Mouse (Mus musculus) gastrocnemius, postnatal 36 days (tissue): ENCODE measurements around the gene Cc2d1a. TPM values are rescaled to one million over a fixed set of nuclear protein-coding genes. Genes with fewer than 3 reads are reported as not detected.

ENCODE experiments used
- DNase-seq, 2 experiments: peaks; one replicate each; pipeline ENCODE4 v3.0.0; 2022
- intact Hi-C: fragments of 180-260 bp; cut with DNase I; formaldehyde crosslinking; loops from one replicate; pipeline ENCODE4 v1.15.1; 2025
- total RNA-seq, 2 experiments: library from RNA; stranded (reverse); gene quantifications; 2 replicates each; pipeline ENCODE4 v1.2.3; 2021

Cc2d1a gene
- total RNA-seq, 2 experiments from 2014 or later, result 15.7 to 16.1 TPM

DNA sequence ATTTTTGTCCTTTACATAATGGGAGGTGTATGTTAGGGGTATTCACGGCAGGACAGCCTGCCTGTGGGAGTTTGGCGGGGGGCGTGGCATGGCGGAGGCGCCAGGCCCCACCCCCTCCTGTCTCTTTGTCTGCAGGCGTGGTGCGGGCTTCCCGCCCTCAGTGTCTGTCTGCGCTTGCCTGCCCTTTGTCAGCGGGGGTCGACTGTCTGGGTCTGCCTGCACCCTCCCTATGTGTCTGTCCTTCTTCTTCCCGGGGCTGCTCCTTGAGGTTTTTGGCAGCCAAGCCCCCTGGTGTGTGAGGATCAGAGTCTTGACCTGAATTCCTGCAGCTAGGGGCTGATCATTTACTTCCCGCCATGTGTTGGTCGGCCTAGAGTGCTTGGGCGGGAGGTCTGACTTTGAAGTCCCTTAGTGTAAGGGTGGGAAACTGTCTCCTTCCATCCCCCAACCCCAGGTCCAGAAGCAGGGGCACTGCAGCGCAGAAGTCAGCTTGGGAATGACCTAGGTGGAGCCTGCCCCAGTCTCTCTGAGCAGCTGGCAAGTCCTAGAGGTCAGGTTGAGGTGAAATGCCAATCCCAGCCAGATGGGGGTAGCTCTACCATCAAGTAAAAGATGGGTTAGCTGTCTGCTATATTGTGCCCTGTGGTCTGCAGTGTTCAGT is 32.9 kb upstream of the Cc2d1a start:
- intact Hi-C loops, result loop anchor here (5.0 kb wide), 1 partner anchor 138 kb away; the partner anchor contains the start of genes Il27ra and Rln3
- no peak for DNase-seq

DNA sequence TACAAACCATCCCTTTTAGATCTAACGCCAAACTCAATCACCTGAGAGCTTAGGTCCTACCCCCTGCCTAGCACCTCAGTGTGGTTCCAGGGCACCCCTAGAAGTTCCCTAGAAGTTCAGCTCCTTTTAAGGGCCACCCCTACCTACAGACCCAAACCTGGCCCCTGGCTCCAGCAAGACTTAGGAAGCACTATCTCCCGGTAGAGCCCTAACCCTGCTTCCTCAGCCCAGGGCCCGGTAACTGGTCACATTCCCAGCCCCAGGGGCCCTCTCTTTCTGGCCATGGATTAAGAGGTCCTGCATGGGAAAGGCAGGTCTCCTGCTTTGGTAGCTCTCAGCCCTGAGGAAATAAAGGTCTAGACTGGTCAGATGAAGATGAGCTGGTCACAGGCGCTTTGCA is 32.2 kb upstream of the Cc2d1a start:
- no peak for DNase-seq
- intact Hi-C loops, result loop anchor here (5.0 kb wide), 1 partner anchor 138 kb away; the partner anchor contains the start of genes Il27ra and Rln3

DNA sequence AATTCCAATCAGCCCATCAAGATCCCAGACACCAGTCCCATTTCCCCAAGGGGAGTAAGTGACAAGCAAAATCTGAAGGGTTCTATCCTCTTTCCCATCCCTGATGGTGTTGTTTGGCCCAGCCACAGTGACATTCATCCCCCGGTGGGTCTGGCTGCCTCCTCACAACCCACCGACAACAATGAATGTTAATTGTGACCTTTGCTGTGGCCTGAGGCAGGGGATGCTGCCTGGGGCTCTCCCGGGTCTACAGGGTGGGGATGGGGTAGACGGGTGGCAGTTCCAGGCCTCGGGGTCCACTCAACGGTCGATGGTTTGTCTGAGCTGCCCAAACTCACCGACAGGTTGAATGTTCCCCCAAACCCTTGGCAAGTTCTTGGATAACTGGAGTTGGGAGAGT is 30.9 kb upstream of the Cc2d1a start:
- no peak for DNase-seq
- intact Hi-C loops, result no loop called here

DNA sequence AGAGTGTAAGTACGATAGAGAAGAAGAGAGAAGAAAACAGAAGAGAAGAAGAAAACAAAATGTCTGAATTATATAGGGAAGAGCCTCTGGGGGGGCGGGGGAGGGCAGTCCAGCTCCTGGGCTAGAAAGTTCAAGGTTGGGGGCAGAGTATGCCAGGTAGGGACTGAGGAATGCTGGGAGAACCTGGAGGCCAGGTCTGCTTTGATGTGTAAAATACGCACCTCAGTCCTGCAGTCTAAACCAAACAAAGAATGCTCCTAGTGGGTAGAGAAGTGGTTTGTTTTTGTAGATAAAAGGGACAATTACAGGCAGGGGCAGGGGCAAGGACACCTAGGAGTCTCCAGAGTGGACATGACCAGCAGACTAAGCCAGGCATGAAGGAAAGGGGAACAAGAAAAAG is 29.7 kb upstream of the Cc2d1a start:
- intact Hi-C loops, result no loop called here
- no peak for DNase-seq

DNA sequence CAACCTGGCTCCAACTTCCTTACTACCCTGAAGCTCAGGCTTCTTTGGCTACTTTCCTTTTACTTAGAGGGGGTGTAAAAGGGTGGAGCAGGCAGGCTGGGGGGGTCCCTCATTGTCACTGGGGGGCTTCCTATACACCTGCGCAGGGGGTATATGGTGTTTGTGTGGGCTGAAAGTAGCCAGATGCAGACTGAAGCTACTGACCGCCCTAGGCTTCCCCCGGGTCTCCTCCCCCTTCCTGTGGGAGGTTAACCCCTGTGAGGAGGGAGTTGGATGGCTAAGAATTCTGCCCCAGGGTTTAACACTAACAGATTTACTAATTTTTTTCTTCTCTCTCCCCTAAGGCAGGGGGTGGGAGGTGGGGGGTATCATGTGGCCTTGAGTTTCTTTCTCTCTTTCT is 28.8 kb upstream of the Cc2d1a start:
- no peak for DNase-seq
- intact Hi-C loops, result no loop called here

DNA sequence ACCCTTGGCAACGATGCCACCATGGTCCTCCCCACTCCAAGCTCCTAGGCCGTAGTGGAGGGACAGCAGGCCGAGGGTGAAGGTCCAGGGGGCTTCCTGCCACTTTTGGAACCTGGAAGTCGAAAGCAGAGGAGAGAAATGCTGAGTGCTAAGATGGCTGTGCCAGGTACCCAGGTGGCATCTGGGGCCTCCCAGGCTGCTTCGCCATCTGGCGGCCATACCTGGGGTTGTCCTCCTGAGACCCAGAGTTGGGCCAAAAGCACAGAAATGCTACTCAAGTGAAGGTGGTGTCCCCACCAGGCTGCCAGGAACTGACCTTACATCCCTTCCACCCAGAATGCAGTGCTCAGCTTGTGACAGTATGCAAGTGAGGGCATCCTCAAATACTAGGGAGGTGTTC is 26.1 kb upstream of the Cc2d1a start:
- no peak for DNase-seq
- intact Hi-C loops, result loop anchor here (1.0 kb wide), 1 partner anchor 24 kb away; no protein-coding TSS in a partner anchor

DNA sequence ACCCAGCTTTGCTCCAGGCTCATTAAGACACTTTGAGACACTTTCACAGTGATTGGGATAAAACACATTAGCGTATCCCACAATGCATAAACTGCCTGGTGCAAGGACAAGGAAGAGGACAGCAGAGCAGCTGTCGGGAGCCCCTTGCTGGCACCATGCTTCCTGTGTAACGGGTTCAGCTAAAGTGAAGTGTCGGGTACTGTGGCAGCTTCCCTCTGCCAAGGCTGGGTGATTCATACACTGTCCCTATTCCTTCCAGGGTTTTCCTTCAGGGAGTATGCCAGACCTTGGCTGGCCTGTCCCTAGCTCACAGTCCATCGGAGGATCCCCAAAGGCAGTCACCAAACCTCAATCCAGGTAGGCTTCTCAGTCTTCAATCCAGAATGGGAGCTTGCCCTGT is 22.4 kb upstream of the Cc2d1a start:
- intact Hi-C loops, result no loop called here
- DNase-seq, result no peak

DNA sequence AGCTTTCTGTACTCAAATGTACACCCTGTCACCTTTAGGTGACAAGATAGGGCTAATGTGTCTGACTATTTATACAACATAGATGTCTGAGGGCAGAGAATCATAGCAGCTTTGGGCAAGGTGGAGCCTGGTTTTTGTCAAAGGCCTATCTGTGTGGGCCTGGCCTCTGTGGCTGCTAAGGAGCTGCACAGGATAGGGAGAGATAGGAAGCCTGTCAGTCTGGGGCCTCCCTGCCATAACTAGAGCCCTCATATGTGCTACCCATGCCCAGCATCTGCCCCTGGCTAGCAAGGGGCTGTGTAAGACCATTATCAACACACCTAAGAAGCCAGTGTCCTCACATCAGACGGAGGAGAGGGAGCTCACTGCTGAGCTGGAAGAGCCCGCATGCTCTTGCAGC is 20.0 kb upstream of the Cc2d1a start:
- DNase-seq, result no peak
- intact Hi-C loops, result no loop called here

DNA sequence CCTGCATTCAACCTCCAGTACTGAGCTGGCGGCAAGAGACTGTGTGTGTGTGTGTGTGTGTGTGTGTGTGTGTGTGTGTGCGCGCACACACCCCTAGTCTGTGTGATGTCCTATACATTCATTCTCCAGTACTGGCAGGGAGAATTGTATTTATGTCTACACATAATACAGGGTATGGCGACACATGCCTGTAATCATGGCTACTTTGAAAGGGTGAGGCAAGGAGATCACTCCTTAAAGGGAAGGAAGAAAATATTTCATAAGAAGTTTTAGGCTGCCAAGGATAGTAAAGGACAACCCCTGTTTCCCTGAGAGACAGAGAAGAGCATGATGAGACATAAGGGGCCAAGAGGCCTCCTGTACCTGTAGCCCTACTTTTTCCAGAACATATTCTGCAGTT is 9.9 kb upstream of the Cc2d1a start:
- DNase-seq, result no peak
- intact Hi-C loops, result no loop called here

DNA sequence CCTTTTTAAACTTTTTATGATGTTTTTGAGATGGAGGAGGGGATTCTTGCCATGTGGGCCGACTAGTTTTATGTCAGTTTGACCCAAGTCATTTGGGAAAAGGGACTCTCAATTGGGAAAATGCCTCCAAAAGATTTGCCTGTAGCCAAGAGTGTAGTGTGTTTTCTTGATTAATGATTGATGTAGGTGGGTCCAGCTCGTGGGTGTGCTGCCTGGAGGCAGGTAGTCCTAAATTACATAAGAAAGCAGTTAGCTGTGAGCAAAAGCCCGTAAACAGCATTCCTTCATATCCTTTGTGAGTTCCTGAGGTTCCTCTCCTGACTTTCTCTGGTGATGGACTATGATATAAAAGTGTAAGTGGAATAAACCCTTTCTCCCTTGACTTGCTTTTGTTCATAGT is 1.4 kb upstream of the Cc2d1a start:
- no peak for DNase-seq
- intact Hi-C loops, result no loop called here

DNA sequence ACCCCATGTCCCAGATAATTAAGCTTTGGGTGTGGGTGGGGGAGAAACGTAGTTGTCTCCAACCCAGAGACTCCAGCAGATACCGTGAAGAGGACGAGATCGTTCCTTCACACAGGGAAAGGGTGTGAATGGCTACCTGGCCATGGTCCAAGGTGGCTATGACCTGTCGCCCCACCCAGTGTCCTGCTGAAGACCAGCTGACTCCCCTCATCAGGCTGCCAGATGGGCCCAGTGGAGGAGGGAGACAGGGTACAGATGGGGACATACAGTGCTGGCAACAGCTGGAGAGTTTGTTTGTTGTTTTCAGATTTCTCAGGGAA is 755 bp upstream of the Cc2d1a start:
- DNase-seq, result no peak
- intact Hi-C loops, result no loop called here

DNA sequence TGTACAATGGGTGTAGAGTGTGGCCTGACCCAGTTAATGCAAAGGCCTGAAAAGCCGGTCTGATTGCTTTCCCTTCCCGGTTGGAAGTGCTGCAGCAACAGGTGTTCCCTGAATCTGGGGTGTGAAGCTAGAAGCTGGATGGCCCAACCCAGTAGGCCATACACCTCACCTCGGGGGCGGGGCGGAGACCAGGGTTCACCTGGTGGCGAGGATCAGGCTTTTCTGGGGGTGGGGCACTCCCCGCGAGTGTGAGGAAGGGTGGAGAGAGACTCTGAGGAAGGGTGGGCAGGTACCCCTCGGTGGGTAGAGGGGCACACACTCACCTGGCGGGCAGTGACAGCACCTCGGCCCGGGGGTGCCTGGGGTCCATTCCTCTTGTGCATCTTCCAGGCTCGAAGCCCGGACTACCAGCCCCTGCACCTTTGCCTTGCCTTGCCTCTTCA is 391 bp downstream of the Cc2d1a start:
- intact Hi-C loops, result no loop called here
- DNase-seq, result no peak

DNA sequence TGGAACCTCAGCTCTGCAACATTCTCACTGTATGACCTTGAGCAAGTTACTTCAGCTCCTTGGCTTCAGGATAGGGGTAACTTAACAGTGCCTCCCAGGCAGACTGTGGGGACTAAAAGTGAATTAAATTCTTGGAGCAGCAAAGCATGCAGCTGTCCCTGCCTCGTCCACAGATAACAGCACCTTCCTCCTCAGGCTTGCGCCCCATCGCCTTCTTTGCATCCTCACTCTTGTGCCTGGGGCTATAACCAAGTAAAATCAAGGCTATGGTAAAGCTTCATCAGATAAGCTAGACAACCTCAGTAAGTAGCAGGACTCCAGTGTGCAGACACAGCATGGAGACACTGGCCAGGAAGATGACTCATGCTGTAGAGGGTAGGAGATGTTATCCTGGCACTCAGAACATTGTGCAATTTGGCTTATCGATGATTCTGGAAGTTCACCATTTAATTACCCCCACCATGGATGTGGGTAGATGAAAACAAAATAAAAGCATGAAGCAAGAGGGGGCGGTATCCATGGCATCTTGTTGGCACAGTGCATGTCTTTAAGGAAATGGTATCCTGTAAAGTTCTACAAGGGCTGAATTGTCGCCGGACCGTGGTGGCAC is 3.0 kb downstream of the Cc2d1a start:
- intact Hi-C loops, result no loop called here
- no peak for DNase-seq

DNA sequence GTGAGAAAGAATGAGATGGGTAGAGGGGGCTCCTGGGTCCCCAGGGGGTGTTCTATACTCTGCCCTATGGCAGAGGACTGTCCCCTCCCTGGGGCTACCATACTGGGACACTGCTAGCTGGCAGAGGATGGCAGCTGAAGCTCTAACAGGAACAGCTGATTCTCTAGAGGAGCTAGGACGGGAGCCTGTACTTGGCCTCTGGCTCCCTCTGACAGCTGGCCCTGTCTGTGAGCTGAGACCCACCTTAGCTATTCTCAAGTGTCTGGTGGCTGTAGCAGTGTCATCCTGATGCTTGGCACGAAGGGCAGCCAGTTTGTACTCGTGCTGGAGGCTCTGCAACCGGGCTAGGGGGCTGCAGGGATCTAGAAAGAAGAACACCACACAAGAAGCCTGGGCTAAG is 6.9 kb downstream of the Cc2d1a start:
- DNase-seq, result no peak
- intact Hi-C loops, result no loop called here

DNA sequence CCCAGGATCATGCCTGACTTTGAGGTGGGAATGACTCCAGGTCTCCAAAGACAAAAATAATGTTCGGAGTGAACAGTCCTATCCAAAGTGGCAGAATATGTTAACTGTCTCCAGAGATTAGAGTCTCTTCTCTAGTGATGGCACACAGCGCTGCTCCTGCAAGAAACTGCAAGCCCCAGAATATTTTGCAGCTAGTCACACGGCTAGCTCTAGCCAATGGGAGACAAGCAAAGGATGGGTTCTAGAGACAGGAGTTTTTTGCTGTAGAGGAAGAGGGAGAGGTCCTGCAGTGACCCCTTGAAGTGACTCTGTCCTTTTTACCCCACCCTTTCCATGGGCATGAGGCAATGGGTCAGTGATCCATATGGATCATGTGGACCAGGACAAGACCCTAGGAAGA is 9.9 kb downstream of the Cc2d1a start:
- intact Hi-C loops, result no loop called here
- DNase-seq, result no peak

DNA sequence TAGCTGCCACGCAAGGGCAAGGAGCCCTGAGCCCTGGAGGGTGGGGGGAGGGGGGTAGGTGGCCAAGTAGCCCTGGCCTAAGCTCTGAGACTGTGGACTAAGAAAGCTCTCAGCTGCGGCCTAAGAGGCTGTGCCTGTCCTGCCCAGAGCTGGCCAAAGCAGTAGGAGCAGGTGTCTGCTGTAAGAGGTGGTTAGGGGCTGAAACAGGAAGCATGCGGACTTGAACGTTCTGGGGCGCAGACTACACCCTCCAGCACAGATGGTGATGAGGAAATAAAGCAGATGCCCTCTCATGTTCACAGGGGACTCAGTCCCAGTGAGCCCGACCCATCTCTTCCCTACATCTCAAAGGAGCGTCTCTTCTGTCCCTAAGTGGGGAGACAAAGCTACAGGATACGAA is 15.5 kb downstream of the Cc2d1a start:
- DNase-seq, result no peak
- intact Hi-C loops, result no loop called here

DNA sequence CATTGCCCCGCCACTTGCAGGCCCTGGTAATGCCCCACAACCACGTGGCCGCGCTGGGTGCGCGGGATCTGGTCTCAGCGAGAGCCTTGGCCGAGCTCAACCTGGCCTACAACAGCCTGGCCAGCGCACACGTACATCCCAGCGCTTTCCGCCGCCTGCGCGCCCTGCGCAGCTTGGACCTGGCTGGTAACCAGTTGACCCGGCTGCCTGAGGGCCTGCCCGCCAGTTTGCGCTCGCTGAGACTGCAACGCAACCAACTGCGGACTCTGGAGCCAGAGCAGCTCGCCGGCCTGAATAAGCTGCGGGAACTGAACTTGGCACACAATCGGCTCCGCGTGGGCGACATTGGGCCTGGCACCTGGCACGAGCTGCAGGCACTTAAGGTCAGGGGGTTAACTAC is 16.9 kb downstream of the Cc2d1a start:
- intact Hi-C loops, result no loop called here
- no peak for DNase-seq

DNA sequence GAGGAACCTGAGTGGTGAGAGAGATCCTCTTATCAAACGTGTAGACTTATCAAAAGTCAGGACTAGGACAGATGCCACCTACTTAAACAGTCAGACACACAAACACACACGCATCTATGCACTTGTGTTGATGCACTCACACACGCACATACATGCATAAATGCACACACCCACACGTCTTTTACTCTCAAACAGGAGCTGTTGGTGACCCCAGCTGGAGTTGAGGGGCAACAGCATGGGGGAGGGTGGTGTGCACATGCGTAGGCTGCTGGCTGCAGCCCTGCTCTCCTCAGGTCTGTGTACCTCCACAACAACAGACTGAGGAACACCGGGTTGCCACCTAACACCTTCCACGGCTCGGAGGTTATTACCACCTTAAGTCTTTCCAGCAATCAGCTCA is 19.5 kb downstream of the Cc2d1a start:
- intact Hi-C loops, result no loop called here
- DNase-seq, result no peak

DNA sequence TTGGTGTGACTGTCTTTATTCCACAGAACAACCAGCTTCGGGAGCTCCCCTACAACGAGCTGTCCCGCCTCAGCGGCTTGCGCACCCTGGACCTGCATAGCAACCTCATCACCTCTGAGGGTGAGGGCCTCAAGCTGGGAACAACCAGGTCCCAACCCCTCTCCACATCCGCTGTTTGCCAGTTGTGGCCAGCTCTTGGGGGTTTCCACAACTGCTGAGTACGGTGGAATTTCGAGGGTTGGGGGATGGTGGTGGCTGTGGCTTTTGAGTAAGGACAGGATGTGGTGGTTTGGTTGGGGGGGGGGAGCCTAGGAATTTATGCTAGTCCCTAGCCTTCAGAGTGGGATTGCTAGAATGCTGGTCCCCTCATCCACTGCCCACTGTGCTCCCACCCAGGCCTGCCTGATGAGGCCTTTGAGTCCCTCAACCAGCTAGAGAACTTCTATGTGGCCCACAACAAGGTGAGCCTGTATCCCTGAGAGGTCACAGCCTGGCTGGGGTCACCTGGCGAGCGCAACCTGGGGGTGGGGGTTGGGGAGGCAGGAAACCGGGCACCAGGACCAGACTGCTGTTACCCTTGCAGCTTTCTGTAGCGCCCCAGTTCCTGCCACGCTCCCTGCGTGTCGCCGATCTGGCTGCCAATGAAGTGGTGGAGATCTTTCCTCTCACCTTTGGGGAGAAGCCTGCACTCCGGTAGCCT is 20.4 kb downstream of the Cc2d1a start:
- no peak for DNase-seq
- intact Hi-C loops, result no loop called here

DNA sequence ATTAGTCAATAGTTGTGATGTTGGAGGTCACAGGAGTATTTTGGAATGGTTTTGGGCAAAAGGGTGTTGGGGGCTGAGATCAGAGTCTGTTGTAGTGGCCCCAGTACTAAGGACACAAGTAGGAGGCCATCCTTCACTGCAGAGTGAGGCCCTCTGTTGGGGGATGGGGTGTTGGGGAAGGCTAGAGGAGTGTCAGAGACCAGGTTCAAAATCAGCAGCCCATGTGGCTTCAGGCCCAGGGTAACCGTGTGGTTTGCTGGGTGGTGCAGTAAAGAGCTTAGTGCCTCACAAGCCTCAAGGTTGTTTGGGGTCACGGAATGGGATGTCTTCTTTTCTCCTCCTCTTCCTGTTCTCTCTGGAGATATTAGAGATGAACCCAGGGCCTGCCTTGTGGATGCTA is 21.0 kb downstream of the Cc2d1a start:
- no peak for DNase-seq
- intact Hi-C loops, result no loop called here

DNA sequence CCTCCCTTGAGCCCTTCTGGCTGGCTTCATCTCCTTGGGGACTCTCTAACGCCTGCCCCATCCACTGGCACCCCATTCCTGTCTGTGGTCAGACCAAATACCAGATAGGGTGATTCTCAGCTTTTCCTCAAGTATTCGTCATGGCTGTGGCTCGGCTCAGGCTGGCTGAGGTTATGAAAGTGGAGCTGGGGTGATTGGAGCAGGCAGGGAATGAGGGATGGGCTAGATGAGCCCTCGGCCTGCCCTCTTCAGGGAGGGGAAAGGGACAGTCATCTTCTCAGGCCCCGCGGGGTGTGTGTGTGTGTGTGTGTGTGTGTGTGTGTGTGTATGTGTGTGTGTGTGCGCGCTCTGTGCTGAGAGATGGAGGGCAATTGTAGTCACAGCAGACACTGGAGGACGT is 22.1 kb downstream of the Cc2d1a start, which contains the start of gene Podnl1:
TSS of gene Podnl1 (plus strand) at position 334 of the 400 bp plus-strand sequence.
- intact Hi-C loops, result no loop called here
- DNase-seq, result no peak

DNA sequence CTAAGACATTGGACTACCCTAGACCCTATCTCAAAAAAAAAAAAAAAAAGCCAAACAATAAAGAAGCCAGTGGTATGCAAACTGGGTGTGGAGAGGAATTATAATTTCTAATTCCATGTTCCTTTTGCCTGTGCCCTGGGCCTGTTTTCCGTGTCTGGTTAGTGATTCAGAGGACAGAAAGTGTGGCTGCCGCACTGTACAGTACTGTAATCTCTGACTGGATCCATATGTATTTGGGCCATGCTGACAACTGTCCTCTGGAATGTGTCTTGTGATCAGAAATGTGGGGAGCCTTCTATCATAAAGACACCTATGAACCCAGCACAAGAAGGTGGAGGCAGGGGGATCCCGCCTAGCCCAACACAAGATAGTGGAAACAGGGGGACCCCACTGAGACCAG is 25.6 kb downstream of the Cc2d1a start:
- intact Hi-C loops, result no loop called here
- DNase-seq, result no peak
